Mouse (Mus musculus): Measurements from ENCODE around the gene Reep3. TPM values are rescaled to one million over a fixed set of nuclear protein-coding genes. Genes with fewer than 3 reads are reported as not detected.
A peak's percentile ranks its signal among the peaks of the same experiment; 100 is the strongest.
"Not testable (repeated sequence)": the region's sequence is repeated elsewhere in the genome, so short reads cannot be mapped to it uniquely, and the experiment has no call there.

Gene Reep3
- polyA plus RNA-seq, 1 experiment from 2014 or later = 8.9 TPM

GRCm38 (mm10) chr10:67014746-67015145 is 82.0 kb downstream of the Reep3 start:
- Histone ChIP-seq H3K9ac (no peak overlapping the region), H3K9me3 (replicated peaks) (no peaks in the 10 kb centered on the region), H3K27ac (replicated peaks) (no peak overlapping the region), H3K4me1 (replicated peaks) (no peaks in the 10 kb centered on the region), H3K36me3 (replicated peaks) (no peaks in the 10 kb centered on the region), H3K27me3 (no peaks in the 10 kb centered on the region), H3K4me2 (no peak overlapping the region), H3K4me3 (replicated peaks) (no peak overlapping the region)
- no peak for ATAC-seq (ENCODE audit: insufficient read depth)
- WGBS (ENCODE audit: insufficient replicate concordance) = 84% methylated on average over 12 of the region's 12 CpGs

- Histone ChIP-seq H3K4me2 (no peak overlapping the region), H3K9ac (no peak overlapping the region), H3K9me3 (replicated peaks) (no peaks in the 10 kb centered on the region), H3K4me1 (replicated peaks) (no peaks in the 10 kb centered on the region), H3K4me3 (replicated peaks) (no peak overlapping the region), H3K27me3 (no peaks in the 10 kb centered on the region), H3K36me3 (replicated peaks) (no peaks in the 10 kb centered on the region), H3K27ac (replicated peaks) (no peak overlapping the region)
- WGBS (ENCODE audit: insufficient replicate concordance) = 78% methylated on average over 12 of the region's 12 CpGs
- ATAC-seq (ENCODE audit: insufficient read depth) = no peak
Measured at GRCm38 (mm10) chr10:67010521-67010920, 86.2 kb downstream of the Reep3 start.

- Histone ChIP-seq H3K4me2 (peak overlapping the region; percentile 72), H3K27ac (replicated peaks) (peak overlapping the region; percentile 70; the same call in 1 of the 2 replicates), H3K9me3 (replicated peaks) (no peaks in the 10 kb centered on the region), H3K36me3 (replicated peaks) (no peaks in the 10 kb centered on the region), H3K4me1 (replicated peaks) (peaks cover 26% of the 10 kb centered on the region), H3K27me3 (peaks cover 29% of the 10 kb centered on the region), H3K4me3 (replicated peaks) (peak overlapping the region; percentile 46), H3K9ac (peak overlapping the region; percentile 29; the same call in 1 of the 2 replicates)
- ATAC-seq (ENCODE audit: insufficient read depth) = peak; percentile 13; the same call in 1 of the 2 replicates
- under 1% methylated on average over 12 of the region's 12 CpGs for WGBS (ENCODE audit: insufficient replicate concordance)
Measured at GRCm38 (mm10) chr10:67004527-67005042, 92.2 kb downstream of the Reep3 start.

- Histone ChIP-seq H3K4me1 (replicated peaks) (peaks cover 26% of the 10 kb centered on the region), H3K36me3 (replicated peaks) (no peaks in the 10 kb centered on the region), H3K9me3 (replicated peaks) (no peaks in the 10 kb centered on the region), H3K27me3 (peaks cover 29% of the 10 kb centered on the region), H3K4me3 (replicated peaks) (peak overlapping the region; percentile 46), H3K9ac (peak overlapping the region; percentile 1; the same call in 1 of the 2 replicates), H3K27ac (replicated peaks) (peak overlapping the region; percentile 70), H3K4me2 (peak overlapping the region; percentile 72)
- ATAC-seq (ENCODE audit: insufficient read depth) = peak; percentile 55
- 2% methylated on average over 22 of the region's 22 CpGs for WGBS (ENCODE audit: insufficient replicate concordance)
Measured at GRCm38 (mm10) chr10:67003743-67004526, 92.8 kb downstream of the Reep3 start.

- H3K36me3 ChIP-seq (replicated peaks) = no peaks in the 10 kb centered on the region
- peak overlapping the region; percentile 46 for H3K4me3 ChIP-seq (replicated peaks)
- peaks cover 29% of the 10 kb centered on the region for H3K27me3 ChIP-seq
- 3% methylated on average over 25 of the region's 25 CpGs for WGBS (ENCODE audit: insufficient replicate concordance)
- peak overlapping the region; percentile 21; the same call in 1 of the 2 replicates for H3K9ac ChIP-seq
- H3K4me1 ChIP-seq (replicated peaks) = peaks cover 26% of the 10 kb centered on the region
- peak overlapping the region; percentile 72 for H3K4me2 ChIP-seq
- peak overlapping the region; percentile 70; the same call in 1 of the 2 replicates for H3K27ac ChIP-seq (replicated peaks)
- H3K9me3 ChIP-seq (replicated peaks) = no peaks in the 10 kb centered on the region
- 0 out of 2 replicates have a peak, but pooled peaks have one; percentile 11 for ATAC-seq (ENCODE audit: insufficient read depth)
Measured at GRCm38 (mm10) chr10:67003009-67003742, 93.6 kb downstream of the Reep3 start.

- ATAC-seq (ENCODE audit: insufficient read depth) = peak; percentile 51; the same call in 1 of the 2 replicates
- Histone ChIP-seq H3K9ac (peak overlapping the region; percentile 21; the same call in 1 of the 2 replicates), H3K4me3 (replicated peaks) (peak overlapping the region; percentile 46), H3K27me3 (peaks cover 29% of the 10 kb centered on the region), H3K27ac (replicated peaks) (no peak overlapping the region), H3K9me3 (replicated peaks) (no peaks in the 10 kb centered on the region), H3K4me1 (replicated peaks) (peaks cover 26% of the 10 kb centered on the region), H3K36me3 (replicated peaks) (no peaks in the 10 kb centered on the region), H3K4me2 (peak overlapping the region; percentile 72)
- 11% methylated on average over 30 of the region's 30 CpGs for WGBS (ENCODE audit: insufficient replicate concordance)
Measured at GRCm38 (mm10) chr10:67002207-67003008, 94.3 kb downstream of the Reep3 start.

GRCm38 (mm10) chr10:67000958-67001615 is 95.7 kb downstream of the Reep3 start:
- not testable (repeated sequence) for H3K4me2 ChIP-seq; H3K36me3 ChIP-seq (replicated peaks); H3K27ac ChIP-seq (replicated peaks); H3K9ac ChIP-seq; H3K4me3 ChIP-seq (replicated peaks); ATAC-seq (ENCODE audit: insufficient read depth); H3K9me3 ChIP-seq (replicated peaks)
- Histone ChIP-seq H3K27me3 (peaks cover 29% of the 10 kb centered on the region), H3K4me1 (replicated peaks) (peaks cover 26% of the 10 kb centered on the region)
- WGBS (ENCODE audit: insufficient replicate concordance) = 80% methylated on average over 13 of the region's 13 CpGs

- Histone ChIP-seq H3K27ac (replicated peaks) (no peak overlapping the region), H3K9me3 (replicated peaks) (no peaks in the 10 kb centered on the region), H3K4me3 (replicated peaks) (no peak overlapping the region), H3K4me1 (replicated peaks) (peaks cover 26% of the 10 kb centered on the region), H3K9ac (no peak overlapping the region), H3K27me3 (peaks cover 29% of the 10 kb centered on the region), H3K36me3 (replicated peaks) (no peaks in the 10 kb centered on the region), H3K4me2 (no peak overlapping the region)
- 81% methylated on average over 5 of the region's 5 CpGs for WGBS (ENCODE audit: insufficient replicate concordance)
- ATAC-seq (ENCODE audit: insufficient read depth) = no peak
Measured at GRCm38 (mm10) chr10:67000136-67000535, 96.6 kb downstream of the Reep3 start.

GRCm38 (mm10) chr10:66998770-66999169 is 98.0 kb downstream of the Reep3 start:
- Histone ChIP-seq H3K4me1 (replicated peaks) (peaks cover 15% of the 10 kb centered on the region), H3K4me2 (no peak overlapping the region), H3K9me3 (replicated peaks) (no peaks in the 10 kb centered on the region), H3K27ac (replicated peaks) (no peak overlapping the region), H3K4me3 (replicated peaks) (no peak overlapping the region), H3K36me3 (replicated peaks) (no peaks in the 10 kb centered on the region), H3K27me3 (peaks cover 15% of the 10 kb centered on the region), H3K9ac (no peak overlapping the region)
- no peak for ATAC-seq (ENCODE audit: insufficient read depth)
- WGBS (ENCODE audit: insufficient replicate concordance) = 77% methylated on average over 7 of the region's 7 CpGs

- H3K36me3 ChIP-seq (replicated peaks) = no peaks in the 10 kb centered on the region
- H3K27ac ChIP-seq (replicated peaks) = no peak overlapping the region
- H3K9ac ChIP-seq = no peak overlapping the region
- ATAC-seq (ENCODE audit: insufficient read depth) = no peak
- H3K4me3 ChIP-seq (replicated peaks) = no peak overlapping the region
- H3K4me1 ChIP-seq (replicated peaks) = no peaks in the 10 kb centered on the region
- no peaks in the 10 kb centered on the region for H3K9me3 ChIP-seq (replicated peaks)
- H3K4me2 ChIP-seq = no peak overlapping the region
- no peaks in the 10 kb centered on the region for H3K27me3 ChIP-seq
- 36% methylated on average over 6 of the region's 6 CpGs for WGBS (ENCODE audit: insufficient replicate concordance)
Measured at GRCm38 (mm10) chr10:66995181-66995580, 101.6 kb downstream of the Reep3 start.
